In the genomic region with DNA sequence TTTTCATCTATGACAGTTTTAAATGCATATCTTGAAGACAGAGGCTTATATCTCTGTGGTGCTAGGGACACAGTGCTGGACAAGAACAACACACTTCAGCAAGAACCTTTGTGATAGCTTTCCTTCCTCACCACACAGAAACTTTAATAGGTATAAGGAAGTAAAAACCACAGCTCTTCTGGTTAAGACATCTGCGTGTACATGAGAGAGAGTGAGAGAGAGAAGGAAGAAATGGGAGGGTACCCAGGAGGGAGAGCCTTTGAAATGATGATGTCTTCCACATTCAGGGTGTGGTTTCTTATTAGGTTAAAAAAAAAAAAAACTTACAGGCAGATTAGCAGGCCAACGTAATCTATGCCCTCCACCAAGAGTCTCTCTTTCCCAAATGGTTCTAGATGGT, we compare ENCODE assay signal across 12 mouse cellular contexts.
"Had no signal": no experiment of that assay in that cellular context is flagged by ENCODE, and none has a peak within 500 bp of the region (broad histone marks: within the 10 kb centered on the region; RNA-seq: fewer than 3 reads in every experiment).

No protein-coding gene starts in this region.

- ATAC-seq: liver, embryonic 12.5 days; midbrain, embryonic 13.5 days; midbrain, embryonic 16.5 days had no signal

- DNase-seq: kidney, adult 8-10 months; kidney, postnatal 14 days; kidney, postnatal 4 days; liver; lung, adult 18-20 months; lung, postnatal 10 days; lung, postnatal 36 days; thymus, adult 2 months; thymus, postnatal 25 days had no signal
